Mouse (Mus musculus): ENCODE data around the gene Arcn1. TPM values are rescaled to one million over a fixed set of nuclear protein-coding genes. Genes with fewer than 3 reads are reported as not detected.

The Arcn1 gene
- total and polyA plus RNA-seq, 2 experiments = 33.1 to 98.6 TPM

GRCm38 (mm10) chr9:44805536-44805935 is 37.9 kb upstream of the Arcn1 start:
- peak; percentile 66 for DNase-seq (ENCODE audit: extremely low read depth, low read depth, low spot score)
- no peak overlapping the region; the same call in 1 of the 2 replicates for H3K27ac ChIP-seq (replicated peaks; ENCODE audit: insufficient read depth, low read depth, low read length)
- no peaks in the 10 kb centered on the region for H3K27me3 ChIP-seq (ENCODE audit: control insufficient read depth, insufficient read depth, low read length)
- H3K9ac ChIP-seq (ENCODE audit: low read depth, low read length) = no peak overlapping the region
- H3K79me2 ChIP-seq (ENCODE audit: control insufficient read depth, insufficient read depth, low read length) = peaks cover 7% of the 10 kb centered on the region; the same call in 1 of the 2 replicates
- no peak overlapping the region for H3K4me3 ChIP-seq (ENCODE audit: insufficient read depth, low read depth, low read length)
- peaks cover 7% of the 10 kb centered on the region; the same call in 1 of the 2 replicates for H3K4me1 ChIP-seq (ENCODE audit: control insufficient read depth, insufficient read depth, low read length)
- WGBS = 87% methylated on average over 5 of the region's 5 CpGs
- peaks cover 37% of the 10 kb centered on the region for H3K36me3 ChIP-seq (ENCODE audit: control insufficient read depth, insufficient read depth, low read length)
- no peak for TF ChIP-seq POLR2A (IDR thresholded peaks at IDR 0.05; ENCODE audit: extremely low read depth, insufficient read depth, low read length)
- TF ChIP-seq CTCF (IDR thresholded peaks at IDR 0.05; ENCODE audit: low read depth, low read length) = no peak

GRCm38 (mm10) chr9:44804678-44805077 is 37.0 kb upstream of the Arcn1 start:
- H3K27ac ChIP-seq (replicated peaks; ENCODE audit: insufficient read depth, low read depth, low read length) = peak overlapping the region; percentile 82
- H3K36me3 ChIP-seq (ENCODE audit: control insufficient read depth, insufficient read depth, low read length) = peaks cover 35% of the 10 kb centered on the region
- H3K4me1 ChIP-seq (ENCODE audit: control insufficient read depth, insufficient read depth, low read length) = peaks cover 11% of the 10 kb centered on the region
- DNase-seq (ENCODE audit: extremely low read depth, low read depth, low spot score) = peak; percentile 92
- H3K27me3 ChIP-seq (ENCODE audit: control insufficient read depth, insufficient read depth, low read length) = no peaks in the 10 kb centered on the region
- peak overlapping the region; percentile 23; the same call in 1 of the 2 replicates for H3K4me3 ChIP-seq (ENCODE audit: insufficient read depth, low read depth, low read length)
- 70% methylated on average over 10 of the region's 10 CpGs for WGBS
- no peak overlapping the region; the same call in 1 of the 2 replicates for H3K9ac ChIP-seq (ENCODE audit: low read depth, low read length)
- H3K79me2 ChIP-seq (ENCODE audit: control insufficient read depth, insufficient read depth, low read length) = peaks cover 7% of the 10 kb centered on the region; the same call in 1 of the 2 replicates
- no peak for TF ChIP-seq POLR2A (IDR thresholded peaks at IDR 0.05; ENCODE audit: extremely low read depth, insufficient read depth, low read length)
- no peak for TF ChIP-seq CTCF (IDR thresholded peaks at IDR 0.05; ENCODE audit: low read depth, low read length)

- peak within 1 kb of the TSS; percentile 70 for H3K9ac ChIP-seq (ENCODE audit: low read depth, low read length)
- peak within 1 kb of the TSS; percentile 91 for H3K27ac ChIP-seq (replicated peaks; ENCODE audit: insufficient read depth, low read depth, low read length)
- 15% methylated on average over 4 of the region's 4 CpGs for WGBS
- TF ChIP-seq POLR2A (IDR thresholded peaks at IDR 0.05; ENCODE audit: extremely low read depth, insufficient read depth, low read length) (peak; percentile 92), CTCF (IDR thresholded peaks at IDR 0.05; ENCODE audit: low read depth, low read length) (no peak)
- H3K4me1 ChIP-seq (ENCODE audit: control insufficient read depth, insufficient read depth, low read length) = peaks cover 20% of the 10 kb centered on the region
- H3K27me3 ChIP-seq (ENCODE audit: control insufficient read depth, insufficient read depth, low read length) = no peaks in the 10 kb centered on the region
- peak; percentile 95 for DNase-seq (ENCODE audit: extremely low read depth, low read depth, low spot score)
- peaks cover 22% of the 10 kb centered on the region; the same call in 1 of the 2 replicates for H3K36me3 ChIP-seq (ENCODE audit: control insufficient read depth, insufficient read depth, low read length)
- H3K4me3 ChIP-seq (ENCODE audit: insufficient read depth, low read depth, low read length) = peak within 1 kb of the TSS; percentile 58
- H3K79me2 ChIP-seq (ENCODE audit: control insufficient read depth, insufficient read depth, low read length) = peaks cover 7% of the 10 kb centered on the region; the same call in 1 of the 2 replicates
Measured at GRCm38 (mm10) chr9:44802808-44803450, 35.3 kb upstream of the Arcn1 start, which contains the start of gene Ttc36. Ttc36 (minus strand) TSS chr9:44803072.

- DNase-seq (ENCODE audit: extremely low read depth, low read depth, low spot score) = peak; percentile 79
- peak overlapping the region; percentile 70 for H3K9ac ChIP-seq (ENCODE audit: low read depth, low read length)
Measured at GRCm38 (mm10) chr9:44801669-44802068, 34.0 kb upstream of the Arcn1 start.

GRCm38 (mm10) chr9:44799958-44800324 is 32.3 kb upstream of the Arcn1 start:
- no peaks in the 10 kb centered on the region for H3K27me3 ChIP-seq (ENCODE audit: control insufficient read depth, insufficient read depth, low read length)
- H3K9ac ChIP-seq (ENCODE audit: low read depth, low read length) = peak overlapping the region; percentile 70
- DNase-seq (ENCODE audit: extremely low read depth, low read depth, low spot score) = no peak
- peak overlapping the region; percentile 58 for H3K4me3 ChIP-seq (ENCODE audit: insufficient read depth, low read depth, low read length)
- TF ChIP-seq CTCF (IDR thresholded peaks at IDR 0.05; ENCODE audit: low read depth, low read length) (no peak), POLR2A (IDR thresholded peaks at IDR 0.05; ENCODE audit: extremely low read depth, insufficient read depth, low read length) (no peak)
- H3K36me3 ChIP-seq (ENCODE audit: control insufficient read depth, insufficient read depth, low read length) = peaks cover 19% of the 10 kb centered on the region; the same call in 1 of the 2 replicates
- peaks cover 20% of the 10 kb centered on the region for H3K4me1 ChIP-seq (ENCODE audit: control insufficient read depth, insufficient read depth, low read length)
- H3K79me2 ChIP-seq (ENCODE audit: control insufficient read depth, insufficient read depth, low read length) = peaks cover 7% of the 10 kb centered on the region; the same call in 1 of the 2 replicates
- peak overlapping the region; percentile 91 for H3K27ac ChIP-seq (replicated peaks; ENCODE audit: insufficient read depth, low read depth, low read length)
- WGBS = 8% methylated on average over 9 of the region's 9 CpGs

More at GRCm38 (mm10) chr9:44801669-44802068, 34.0 kb upstream of the Arcn1 start:
- Histone ChIP-seq H3K27me3 (ENCODE audit: control insufficient read depth, insufficient read depth, low read length) (no peaks in the 10 kb centered on the region), H3K4me3 (ENCODE audit: insufficient read depth, low read depth, low read length) (peak overlapping the region; percentile 58), H3K27ac (replicated peaks; ENCODE audit: insufficient read depth, low read depth, low read length) (peak overlapping the region; percentile 91), H3K4me1 (ENCODE audit: control insufficient read depth, insufficient read depth, low read length) (peaks cover 20% of the 10 kb centered on the region), H3K79me2 (ENCODE audit: control insufficient read depth, insufficient read depth, low read length) (peaks cover 7% of the 10 kb centered on the region; the same call in 1 of the 2 replicates), H3K36me3 (ENCODE audit: control insufficient read depth, insufficient read depth, low read length) (peaks cover 17% of the 10 kb centered on the region; the same call in 1 of the 2 replicates)
- WGBS = 15% methylated on average over 6 of the region's 6 CpGs
- no peak for TF ChIP-seq POLR2A (IDR thresholded peaks at IDR 0.05; ENCODE audit: extremely low read depth, insufficient read depth, low read length)
- TF ChIP-seq CTCF (IDR thresholded peaks at IDR 0.05; ENCODE audit: low read depth, low read length) = no peak
